Mouse (Mus musculus) liver, embryonic 13.5 days (tissue): ENCODE data around the gene Aff3. TPM values are rescaled to one million over a fixed set of nuclear protein-coding genes. Genes with fewer than 3 reads are reported as not detected.

Experiments used
- ATAC-seq: fragments of 200-750 bp; cut with Nextera tagmentation; 2 replicates; pipeline ENCODE4 v1.8.0; 2017; ENCODE audit warnings: low read depth, mild to moderate bottlenecking, moderate number of reproducible peaks, moderate library complexity
- DNase-seq: peaks from one replicate; pipeline ENCODE4 v3.0.0; 2022
- H3K27ac ChIP-seq: fragments of 300-500 bp; sonication (generic); 2 replicates; pipeline ENCODE4 v1.5.1; 2015; ENCODE audit warnings: moderate library complexity, mild to moderate bottlenecking, inconsistent platforms
- H3K27me3 ChIP-seq: fragments of 300-500 bp; sonication (generic); 2 replicates; pipeline ENCODE4 v1.6.1; 2015; ENCODE audit warnings: mild to moderate bottlenecking, inconsistent platforms
- H3K36me3 ChIP-seq: fragments of 300-500 bp; sonication (generic); 2 replicates; pipeline ENCODE4 v1.6.1; 2015; ENCODE audit warnings: mild to moderate bottlenecking, inconsistent platforms
- H3K4me1 ChIP-seq: fragments of 300-500 bp; sonication (generic); replicated peaks from 2 replicates; pipeline ENCODE4 v1.6.1; 2015; ENCODE audit warnings: inconsistent platforms
- H3K4me2 ChIP-seq: fragments of 300-500 bp; sonication (generic); 2 replicates; pipeline ENCODE4 v1.6.1; 2015; ENCODE audit warnings: inconsistent platforms, mild to moderate bottlenecking, moderate library complexity
- H3K4me3 ChIP-seq: fragments of 300-500 bp; sonication (generic); replicated peaks from 2 replicates; pipeline ENCODE4 v1.5.1; 2015; ENCODE audit warnings: mild to moderate bottlenecking, inconsistent platforms
- H3K9ac ChIP-seq: fragments of 300-500 bp; sonication (generic); 2 replicates; pipeline ENCODE4 v1.6.1; 2015; ENCODE audit warnings: mild to moderate bottlenecking, inconsistent platforms
- H3K9me3 ChIP-seq: fragments of 300-500 bp; sonication (generic); replicated peaks from 2 replicates; pipeline ENCODE4 v1.6.1; 2016; ENCODE audit warnings: inconsistent platforms
- WGBS: fragments of 180-500 bp; shearing (Covaris S2); methylation state at CpG from one replicate; pipeline ENCODE4 v1.1.7; 2015; ENCODE audit not compliant: insufficient replicate concordance; 5-methylcytosine and 5-hydroxymethylcytosine counted together
- polyA plus RNA-seq: library from polyadenylated mRNA; unstranded; fragments of >200 nt; fragmentation: Nextera tagmentation; extraction: Ambion mirVana; gene quantifications from 2 replicates; pipeline ENCODE4 v1.2.1, GENCODE M21; 2015

Aff3 gene
- polyA plus RNA-seq, 1 experiment from 2014 or later = 0.44 TPM

DNA sequence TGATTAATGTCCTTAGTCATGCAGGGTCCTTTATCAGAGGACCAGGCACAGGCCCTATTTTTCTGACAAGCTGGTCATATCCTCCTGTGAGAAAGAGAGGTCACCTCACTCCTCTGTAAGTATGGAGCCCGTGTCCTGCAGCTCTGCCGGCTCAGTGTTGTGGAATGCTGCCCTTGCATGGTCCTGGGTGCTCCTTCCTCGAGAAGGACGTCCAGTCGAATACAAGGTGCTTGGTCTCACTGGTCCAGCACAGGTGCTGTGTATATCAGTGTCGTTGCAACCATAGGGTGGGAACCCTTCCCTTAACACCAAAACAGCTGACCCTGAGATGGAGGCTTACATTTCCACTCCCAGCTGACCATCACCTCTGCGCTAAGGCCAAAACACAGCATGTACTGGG lies 280.7 kb downstream of the Aff3 start:
- 62% methylated on average over 7 of the region's 7 CpGs for WGBS
- DNase-seq (no peak), ATAC-seq (no peak)
- no peak overlapping the region for H3K27ac ChIP-seq
- H3K9ac ChIP-seq = no peak overlapping the region
- peaks cover 7% of the 10 kb centered on the region; the same call in 1 of the 2 replicates for H3K4me1 ChIP-seq
- no peaks in the 10 kb centered on the region for H3K9me3 ChIP-seq
- H3K4me2 ChIP-seq = no peak overlapping the region
- no peaks in the 10 kb centered on the region for H3K27me3 ChIP-seq
- H3K4me3 ChIP-seq = no peak overlapping the region
- no peaks in the 10 kb centered on the region for H3K36me3 ChIP-seq

DNA sequence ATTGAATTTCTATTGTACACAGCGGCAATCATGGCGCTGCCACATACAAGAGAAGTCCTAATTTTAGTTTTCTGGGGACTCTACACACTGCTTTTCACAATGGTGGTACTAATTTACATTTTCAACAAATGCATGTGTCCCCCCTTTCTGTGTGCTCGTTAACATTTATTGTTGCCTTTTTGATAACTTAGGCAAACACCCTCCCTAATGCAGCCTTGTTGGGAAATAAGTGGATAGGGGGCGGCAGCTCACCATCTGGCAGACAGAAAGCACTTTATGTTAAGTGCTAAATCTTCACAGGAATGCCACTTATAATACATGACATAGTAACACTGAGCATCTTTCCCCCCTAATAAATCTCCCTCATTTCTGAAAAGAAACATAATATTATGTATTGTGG lies 282.1 kb downstream of the Aff3 start:
- H3K36me3 ChIP-seq = no peaks in the 10 kb centered on the region
- DNase-seq (no peak), ATAC-seq (no peak)
- no peak overlapping the region for H3K4me3 ChIP-seq
- H3K27me3 ChIP-seq = no peaks in the 10 kb centered on the region
- no peak overlapping the region for H3K4me2 ChIP-seq
- peaks cover 7% of the 10 kb centered on the region; the same call in 1 of the 2 replicates for H3K4me1 ChIP-seq
- H3K27ac ChIP-seq = no peak overlapping the region
- H3K9me3 ChIP-seq = no peaks in the 10 kb centered on the region
- no peak overlapping the region for H3K9ac ChIP-seq
- WGBS = 74% methylated on average over 4 of the region's 4 CpGs

GRCm38 (mm10) chr1:38377930-38378329 lies 286.8 kb downstream of the Aff3 start:
- Histone ChIP-seq H3K9ac (no peak overlapping the region), H3K27ac (no peak overlapping the region), H3K4me1 (no peaks in the 10 kb centered on the region), H3K27me3 (no peaks in the 10 kb centered on the region), H3K4me2 (no peak overlapping the region), H3K36me3 (no peaks in the 10 kb centered on the region), H3K9me3 (no peaks in the 10 kb centered on the region), H3K4me3 (no peak overlapping the region)
- ATAC-seq (no peak), DNase-seq (no peak)
- 53% methylated on average over 3 of the region's 3 CpGs for WGBS

DNA sequence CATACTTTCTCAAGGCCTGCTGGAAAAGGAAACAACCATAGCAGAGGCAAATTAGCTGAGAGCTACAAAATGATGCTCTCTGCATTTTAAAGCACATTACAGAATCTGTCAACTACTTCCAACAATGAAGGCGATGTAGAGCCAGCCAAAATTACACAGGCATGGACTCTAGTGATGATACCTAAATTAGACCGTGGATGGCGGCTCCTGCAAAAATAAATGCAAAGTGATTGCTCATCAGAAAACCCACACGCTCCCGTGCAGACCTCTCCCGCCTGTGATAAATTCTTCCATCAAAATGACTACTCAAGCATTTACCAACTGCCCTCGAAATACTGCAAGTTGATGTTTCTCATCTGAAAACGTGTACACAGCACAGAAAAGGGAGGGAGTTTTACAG lies 295.6 kb downstream of the Aff3 start:
- Histone ChIP-seq H3K4me2 (no peak overlapping the region), H3K36me3 (no peaks in the 10 kb centered on the region), H3K9me3 (no peaks in the 10 kb centered on the region), H3K27me3 (no peaks in the 10 kb centered on the region), H3K27ac (no peak overlapping the region), H3K4me1 (no peaks in the 10 kb centered on the region), H3K9ac (no peak overlapping the region), H3K4me3 (no peak overlapping the region)
- ATAC-seq (no peak), DNase-seq (no peak)
- WGBS = 60% methylated on average over 8 of the region's 8 CpGs

- WGBS = 53% methylated on average over 6 of the region's 6 CpGs
Measured at GRCm38 (mm10) chr1:38368081-38368689, 296.6 kb downstream of the Aff3 start.

DNA sequence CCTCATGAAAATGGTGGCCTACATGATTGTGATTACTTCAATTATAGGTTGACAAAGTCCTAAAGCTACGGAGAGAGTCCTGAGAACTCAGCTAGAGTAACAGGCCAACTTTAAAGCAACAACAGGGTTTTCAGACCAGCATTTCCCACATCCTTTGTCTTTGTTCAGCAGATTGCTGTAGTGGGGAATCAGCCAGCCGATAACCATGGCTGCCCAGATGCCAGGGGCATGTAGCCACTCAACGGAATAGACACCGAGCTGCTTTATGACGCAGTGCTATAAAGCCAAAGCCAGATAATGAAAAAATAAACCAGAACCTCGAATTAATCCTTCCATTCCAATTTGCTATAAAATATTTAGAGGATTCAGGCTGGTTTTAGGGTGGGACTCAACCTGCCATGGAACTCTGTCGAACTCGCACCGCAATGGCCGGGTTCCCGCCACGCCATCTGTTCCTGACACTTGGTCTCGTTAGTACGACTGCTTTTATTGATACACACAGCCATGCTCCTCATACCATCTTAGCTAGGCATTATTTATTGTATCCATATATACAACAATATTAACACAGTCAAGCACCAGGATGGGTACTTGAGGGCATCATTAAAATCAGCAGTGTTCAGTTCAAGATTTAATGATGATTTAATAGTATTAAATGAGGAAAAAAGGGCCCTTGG lies 297.2 kb downstream of the Aff3 start:
- no peak overlapping the region for H3K27ac ChIP-seq
- no peaks in the 10 kb centered on the region for H3K36me3 ChIP-seq
- DNase-seq (no peak), ATAC-seq (no peak)
- no peak overlapping the region for H3K4me2 ChIP-seq
- no peaks in the 10 kb centered on the region for H3K27me3 ChIP-seq
- H3K9me3 ChIP-seq = no peaks in the 10 kb centered on the region
- H3K9ac ChIP-seq = no peak overlapping the region
- H3K4me3 ChIP-seq = no peak overlapping the region
- no peaks in the 10 kb centered on the region for H3K4me1 ChIP-seq
- 81% methylated on average over 14 of the region's 14 CpGs for WGBS

More at GRCm38 (mm10) chr1:38368081-38368689, 296.6 kb downstream of the Aff3 start:
- Histone ChIP-seq H3K4me3 (no peak overlapping the region), H3K4me2 (no peak overlapping the region), H3K36me3 (no peaks in the 10 kb centered on the region), H3K9ac (no peak overlapping the region), H3K27me3 (no peaks in the 10 kb centered on the region), H3K9me3 (no peaks in the 10 kb centered on the region), H3K4me1 (no peaks in the 10 kb centered on the region), H3K27ac (no peak overlapping the region)
- ATAC-seq = no peak
- DNase-seq = no peak

DNA sequence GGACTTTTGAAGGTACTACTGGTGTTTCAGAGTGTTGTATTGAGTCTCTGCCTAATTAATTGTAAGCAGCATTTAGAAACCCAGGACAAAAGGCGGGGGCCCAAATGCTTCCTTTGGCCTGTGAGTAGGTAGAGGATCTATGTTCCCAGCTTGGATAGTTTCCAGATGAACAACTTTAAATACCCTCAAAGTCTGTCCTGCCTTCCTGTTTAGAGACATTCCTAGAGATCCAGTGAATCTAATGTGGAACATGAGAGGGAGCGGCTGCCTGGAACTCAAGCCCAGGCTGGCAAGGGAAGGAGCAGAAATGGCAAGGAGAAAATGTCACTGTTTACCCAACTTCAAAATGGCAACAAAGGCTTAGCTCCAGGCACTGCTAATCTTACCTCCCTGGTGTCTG lies 300.9 kb downstream of the Aff3 start:
- ATAC-seq (no peak), DNase-seq (no peak)
- no peak overlapping the region for H3K4me3 ChIP-seq
- H3K27ac ChIP-seq = no peak overlapping the region
- H3K9ac ChIP-seq = no peak overlapping the region
- no peak overlapping the region for H3K4me2 ChIP-seq
- H3K36me3 ChIP-seq = no peaks in the 10 kb centered on the region
- no peaks in the 10 kb centered on the region for H3K9me3 ChIP-seq
- H3K4me1 ChIP-seq = no peaks in the 10 kb centered on the region
- no peaks in the 10 kb centered on the region for H3K27me3 ChIP-seq
- 83% methylated on average over 2 of the region's 2 CpGs for WGBS

GRCm38 (mm10) chr1:38362275-38362674 lies 302.5 kb downstream of the Aff3 start:
- no peak overlapping the region for H3K4me2 ChIP-seq
- ATAC-seq (no peak), DNase-seq (no peak)
- no peaks in the 10 kb centered on the region for H3K9me3 ChIP-seq
- WGBS = 78% methylated on average over 3 of the region's 3 CpGs
- H3K4me1 ChIP-seq = no peaks in the 10 kb centered on the region
- no peak overlapping the region for H3K9ac ChIP-seq
- H3K4me3 ChIP-seq = no peak overlapping the region
- no peaks in the 10 kb centered on the region for H3K27me3 ChIP-seq
- no peak overlapping the region for H3K27ac ChIP-seq
- no peaks in the 10 kb centered on the region for H3K36me3 ChIP-seq

DNA sequence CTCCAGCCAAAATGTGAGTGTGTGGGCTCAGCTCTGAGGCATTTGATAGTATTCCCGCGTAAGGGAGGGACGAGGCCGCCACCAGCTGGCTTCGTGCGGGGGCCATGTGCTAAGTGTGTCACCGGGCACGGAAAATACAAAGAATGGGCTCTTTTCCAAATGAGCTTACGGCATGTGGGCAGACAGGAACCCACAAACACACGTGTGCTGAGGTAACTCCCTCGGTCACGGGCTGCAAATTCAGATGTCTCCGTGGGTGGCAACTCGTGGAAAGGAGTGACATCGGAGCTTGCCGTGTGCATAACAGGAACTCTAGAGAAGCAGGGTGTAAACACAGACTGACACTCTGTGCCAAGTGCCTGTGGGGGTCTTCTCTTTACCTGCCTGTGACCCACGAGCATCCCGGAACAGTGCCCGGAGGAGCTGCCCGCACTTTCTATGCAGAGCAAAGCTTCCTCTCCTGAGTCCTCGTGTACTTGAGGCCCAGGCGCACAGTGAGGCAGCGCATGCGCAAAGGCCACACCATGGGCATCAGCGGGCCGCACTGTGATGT lies 305.9 kb downstream of the Aff3 start:
- 79% methylated on average over 26 of the region's 26 CpGs for WGBS
- DNase-seq (no peak), ATAC-seq (no peak)
- Histone ChIP-seq H3K36me3 (no peaks in the 10 kb centered on the region), H3K4me1 (no peaks in the 10 kb centered on the region), H3K4me2 (no peak overlapping the region), H3K9ac (no peak overlapping the region), H3K27ac (no peak overlapping the region; the same call in 1 of the 2 replicates), H3K27me3 (no peaks in the 10 kb centered on the region), H3K4me3 (no peak overlapping the region), H3K9me3 (no peaks in the 10 kb centered on the region)

- Histone ChIP-seq H3K9me3 (no peaks in the 10 kb centered on the region), H3K27ac (no peak overlapping the region), H3K27me3 (no peaks in the 10 kb centered on the region), H3K36me3 (no peaks in the 10 kb centered on the region), H3K4me2 (no peak overlapping the region), H3K4me1 (no peaks in the 10 kb centered on the region), H3K4me3 (no peak overlapping the region), H3K9ac (no peak overlapping the region)
- ATAC-seq (no peak), DNase-seq (no peak)
- WGBS = 61% methylated on average over 10 of the region's 10 CpGs
Measured at GRCm38 (mm10) chr1:38357933-38358796, 306.6 kb downstream of the Aff3 start.

DNA sequence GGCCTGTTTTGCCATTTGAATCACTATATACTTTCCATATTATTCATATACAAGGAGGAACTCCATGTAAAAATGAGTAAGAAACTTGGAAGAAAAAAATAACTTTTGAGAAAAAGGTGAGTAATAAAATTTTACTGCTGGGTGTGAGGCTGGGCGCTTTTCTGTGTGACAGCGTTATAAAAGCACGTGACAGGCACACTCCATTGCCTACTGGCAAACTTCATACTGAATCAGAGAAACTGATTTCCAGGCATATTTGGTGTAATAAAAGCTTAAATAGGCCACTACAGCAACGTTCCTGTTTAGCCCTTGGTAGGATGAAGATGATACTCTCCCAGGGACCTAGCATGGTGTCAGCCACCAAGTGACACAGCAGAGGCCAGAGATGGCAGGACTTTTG lies 310.2 kb downstream of the Aff3 start:
- Histone ChIP-seq H3K4me1 (no peaks in the 10 kb centered on the region), H3K27me3 (no peaks in the 10 kb centered on the region), H3K4me3 (no peak overlapping the region), H3K36me3 (no peaks in the 10 kb centered on the region), H3K4me2 (no peak overlapping the region), H3K27ac (no peak overlapping the region), H3K9ac (no peak overlapping the region), H3K9me3 (no peaks in the 10 kb centered on the region)
- no peak for ATAC-seq
- no peak for DNase-seq
- 73% methylated on average over 4 of the region's 4 CpGs for WGBS
